Mouse (Mus musculus) cerebellum, adult 9-10 months (tissue): ENCODE measurements around the gene Celf6.

ENCODE experiments used
- DNase-seq: peaks from one replicate; pipeline ENCODE4 v3.0.0; 2022

Celf6 gene

DNA sequence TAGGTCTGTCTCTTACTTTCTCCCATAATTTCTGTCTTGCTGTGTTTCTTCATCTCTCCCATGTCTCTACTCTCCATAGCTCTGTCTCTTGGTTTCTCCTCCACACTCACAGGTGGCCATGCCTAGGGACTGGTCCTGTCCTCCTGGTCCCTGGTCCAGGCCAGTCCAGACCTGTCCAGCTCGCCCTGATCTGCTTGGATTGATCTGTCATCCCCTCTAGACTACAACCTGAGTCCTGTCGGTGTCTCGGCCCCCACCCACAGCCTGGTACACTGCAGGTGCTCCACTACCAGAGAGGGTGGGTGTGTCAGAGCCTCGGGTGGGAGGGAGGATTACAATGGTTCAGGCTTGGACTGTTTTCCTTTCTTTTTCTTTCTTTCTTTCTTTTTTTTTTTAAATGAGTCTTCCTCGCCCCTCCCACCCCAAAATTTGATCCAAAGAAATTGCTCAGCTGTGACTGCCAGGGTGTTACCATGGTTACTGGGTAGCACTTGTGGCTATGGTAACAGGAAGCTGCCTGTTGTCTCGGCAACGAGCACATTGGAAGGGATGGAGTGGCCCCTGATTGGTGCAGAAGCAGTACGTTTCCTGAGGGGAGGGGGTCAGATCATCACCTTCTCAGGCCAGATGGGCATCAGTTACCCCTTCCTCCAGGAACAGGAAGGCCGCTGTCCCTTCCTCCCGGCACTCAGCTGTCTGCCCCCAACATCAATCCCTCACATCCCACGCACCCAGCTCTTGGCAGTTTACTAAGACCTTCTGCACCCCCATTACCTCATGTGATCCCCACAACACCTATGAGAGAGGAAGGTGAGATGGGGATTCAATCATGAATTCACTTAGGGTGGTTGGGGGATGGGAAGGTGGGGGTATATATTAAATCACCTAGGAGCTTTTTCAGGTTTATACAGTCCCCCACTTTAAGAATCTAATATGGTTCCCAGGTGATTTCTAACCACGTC lies 11.3 kb downstream of the Celf6 start:
- DNase-seq, result no peak

DNA sequence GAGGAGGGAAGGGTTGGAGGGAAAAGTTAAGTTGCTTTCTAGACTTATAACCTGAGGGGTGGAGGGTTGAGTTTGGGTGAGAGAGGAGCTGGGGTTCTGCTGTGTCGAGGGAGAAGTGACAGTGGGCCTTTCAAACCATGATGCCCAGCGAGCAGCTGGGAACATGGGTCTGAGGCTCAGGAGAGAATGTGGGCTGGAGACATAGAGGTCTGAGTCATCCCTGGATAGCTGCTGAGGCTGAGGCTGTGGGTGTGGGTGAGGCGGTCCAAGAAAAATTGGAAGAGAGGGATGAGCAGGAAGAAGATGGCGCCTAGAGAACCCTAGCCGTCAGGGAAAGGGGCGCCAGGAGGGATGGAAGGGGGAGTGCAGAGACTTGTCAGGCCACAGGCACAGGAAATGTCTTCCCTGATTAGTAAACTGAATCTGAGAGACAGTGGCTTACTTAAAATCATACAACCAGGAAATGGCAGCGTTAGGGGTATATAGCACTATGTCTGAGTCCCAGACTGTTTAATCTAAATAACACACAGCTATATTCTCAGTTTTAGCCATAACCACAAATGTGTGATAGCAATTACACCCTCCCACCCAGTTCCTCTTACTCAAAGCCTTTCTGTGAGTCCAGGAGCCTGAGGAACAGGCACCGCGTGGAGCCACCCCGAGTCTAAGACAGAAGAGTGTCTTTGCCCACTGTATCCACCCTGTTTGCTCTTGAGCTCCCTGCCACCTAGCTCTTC lies 12.2 kb downstream of the Celf6 start:
- DNase-seq, result no peak

DNA sequence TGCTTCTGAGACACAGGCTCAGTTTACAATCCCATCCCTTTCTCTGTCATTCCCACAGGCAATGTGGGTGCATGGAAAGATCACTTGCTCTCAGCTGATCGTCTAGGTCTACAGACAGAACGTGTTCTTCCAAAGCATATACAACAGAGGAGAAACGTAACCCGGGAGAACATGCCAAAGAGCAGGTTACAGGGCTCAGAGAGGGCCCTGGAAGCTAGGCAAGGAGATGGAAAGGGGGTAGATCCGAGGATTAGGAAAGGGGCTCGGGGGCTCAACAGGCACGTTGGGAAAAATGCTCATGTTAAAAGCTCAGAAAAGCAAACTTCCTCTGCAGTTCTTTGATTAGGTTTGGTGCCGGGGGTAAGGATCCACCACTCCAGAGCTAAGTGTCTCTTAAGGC lies 23.9 kb downstream of the Celf6 start:
- no peak for DNase-seq

DNA sequence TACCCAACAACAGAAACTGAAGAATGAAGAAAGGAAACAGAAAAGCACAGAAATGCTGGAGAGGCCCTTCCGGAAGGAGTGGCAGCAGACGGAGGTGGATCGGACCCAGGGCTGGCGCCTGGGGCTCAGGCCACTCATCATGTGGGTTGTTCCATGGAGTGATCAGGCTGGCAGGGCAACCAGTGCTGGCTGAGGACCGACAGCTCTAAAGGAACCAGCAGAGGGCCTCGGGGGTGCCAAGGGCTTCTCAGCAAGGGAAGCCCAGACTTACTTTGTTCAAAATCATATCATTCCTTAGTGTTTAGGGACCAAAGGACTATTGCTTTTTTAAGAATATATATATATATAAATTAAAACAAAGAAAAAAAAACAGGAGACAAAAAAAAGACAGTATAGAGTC lies 28.2 kb downstream of the Celf6 start:
- no peak for DNase-seq

DNA sequence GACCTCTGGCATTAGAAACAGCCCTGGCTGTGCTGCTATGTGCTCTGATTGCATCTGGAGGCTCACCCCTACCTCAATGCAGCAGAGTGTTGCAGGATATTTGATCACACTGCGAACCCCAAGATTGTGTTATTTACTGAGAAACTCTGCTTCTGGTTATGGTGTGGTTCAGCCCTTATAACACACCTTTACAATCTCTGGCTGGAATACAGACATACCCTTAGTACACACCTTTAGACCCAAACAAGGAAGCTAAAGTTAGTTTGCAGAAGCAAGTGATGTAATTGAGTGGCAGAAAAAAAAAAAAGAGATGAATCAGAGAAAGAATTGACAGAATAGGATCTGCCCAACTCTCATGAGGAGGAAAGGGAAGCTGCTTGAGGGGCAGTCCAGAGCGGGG lies 33.2 kb downstream of the Celf6 start:
- no peak for DNase-seq

DNA sequence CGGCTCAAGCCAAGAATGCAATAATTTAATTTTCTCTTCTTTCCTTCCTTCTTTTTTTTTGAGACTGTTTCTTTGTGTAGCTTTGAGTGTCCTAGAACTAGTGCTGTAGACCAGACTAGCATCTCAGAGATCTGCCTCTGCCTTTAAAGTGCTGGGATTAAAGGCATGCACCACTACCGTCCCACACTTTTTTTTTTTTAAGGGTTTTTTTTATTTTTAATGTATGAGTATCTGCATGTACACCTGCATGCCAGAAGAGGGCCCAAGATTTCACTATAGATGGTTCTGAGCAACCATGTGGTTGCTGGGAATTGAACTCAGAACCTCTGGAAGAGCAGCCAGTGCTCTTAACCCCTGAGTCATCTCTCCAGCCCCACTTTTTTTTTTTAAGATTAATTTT lies 38.1 kb downstream of the Celf6 start:
- no peak for DNase-seq

DNA sequence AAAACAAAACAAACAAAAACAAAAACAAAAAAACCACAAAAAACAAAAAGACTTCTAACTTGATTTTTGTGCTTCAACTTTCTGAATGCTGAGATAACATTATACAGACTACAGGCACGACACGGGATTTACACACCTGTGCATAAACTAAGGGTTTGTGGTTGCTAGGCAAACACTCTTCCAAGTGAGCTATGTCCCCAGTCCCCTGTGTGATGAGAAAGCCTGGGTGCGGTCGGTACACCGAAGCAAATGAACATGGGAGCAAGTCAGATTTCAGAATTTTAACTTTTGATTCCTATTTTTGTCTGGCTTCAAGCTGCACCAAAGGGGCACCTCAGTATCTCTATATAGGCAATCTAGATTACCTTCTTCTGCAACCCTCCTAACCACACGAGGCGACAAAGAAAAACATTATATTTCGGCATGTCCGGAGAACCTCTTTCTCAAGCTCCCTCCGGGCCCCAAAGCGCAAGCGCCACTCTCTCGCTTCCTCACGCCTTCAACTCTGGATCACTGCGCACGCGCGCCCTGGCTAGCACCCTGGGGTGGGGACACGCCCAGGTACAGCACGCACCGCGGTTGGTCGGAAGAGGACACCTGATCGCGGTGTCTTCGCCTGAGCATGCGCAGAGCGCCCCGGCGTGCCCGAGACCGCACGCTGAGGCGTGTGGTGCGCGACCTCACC lies 39.0 kb downstream of the Celf6 start, which contains the start of gene Parp6:
TSS of gene Parp6 (plus strand) at position 663 of the 685 bp plus-strand sequence.
- peak; percentile 100 for DNase-seq

DNA sequence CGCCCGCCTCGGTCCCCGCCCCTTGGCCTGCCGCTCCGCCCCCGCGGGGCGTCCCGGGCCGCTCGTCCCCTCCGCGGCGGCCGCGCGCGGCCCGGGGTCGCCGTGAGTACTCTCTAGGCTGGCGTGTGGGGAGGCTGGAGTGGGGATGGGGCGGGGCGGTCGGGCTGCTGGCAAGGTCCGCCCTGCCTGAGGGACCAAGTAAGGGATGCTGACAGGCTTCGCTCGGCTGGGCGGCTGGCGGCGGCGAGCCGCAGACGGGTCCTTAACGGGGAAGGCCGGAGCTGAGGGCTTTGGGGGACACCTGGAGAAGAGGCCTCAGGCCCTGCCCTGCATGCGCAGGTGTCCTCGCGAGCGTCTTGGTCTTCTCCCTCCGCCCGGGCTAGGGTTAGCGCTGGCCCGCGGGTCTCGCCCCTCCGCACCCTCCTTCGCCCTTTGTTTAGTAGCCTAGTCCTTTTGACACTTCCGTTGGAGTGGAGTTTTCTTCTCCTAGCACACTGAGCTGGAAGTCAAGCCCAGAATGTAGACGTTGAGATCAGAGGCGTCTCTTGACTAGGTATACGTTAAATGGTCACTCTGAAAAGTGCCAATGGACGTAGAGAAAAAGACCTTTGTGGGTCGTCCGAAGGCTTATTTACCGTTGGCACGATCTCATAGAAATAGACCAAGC lies 39.7 kb downstream of the Celf6 start:
- DNase-seq, result peak; percentile 51

DNA sequence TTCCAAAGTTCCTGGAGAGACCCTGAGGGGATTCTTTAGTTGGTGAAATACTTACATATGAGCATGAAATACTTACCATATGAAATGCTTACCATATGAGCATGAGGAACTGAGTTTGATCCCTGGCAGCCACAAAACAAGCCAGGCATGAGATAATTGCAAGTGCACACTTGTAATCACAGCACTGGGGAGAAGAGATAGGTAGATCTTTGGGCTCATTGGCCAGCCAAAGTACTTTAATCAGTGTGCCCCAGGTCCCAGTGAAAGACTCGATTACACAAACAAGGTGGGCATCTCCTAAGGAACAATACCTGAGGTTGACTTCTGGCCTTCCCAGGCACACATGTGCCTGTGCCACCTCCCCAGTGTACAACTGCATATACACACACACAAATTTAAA lies 60.7 kb downstream of the Celf6 start:
- no peak for DNase-seq

DNA sequence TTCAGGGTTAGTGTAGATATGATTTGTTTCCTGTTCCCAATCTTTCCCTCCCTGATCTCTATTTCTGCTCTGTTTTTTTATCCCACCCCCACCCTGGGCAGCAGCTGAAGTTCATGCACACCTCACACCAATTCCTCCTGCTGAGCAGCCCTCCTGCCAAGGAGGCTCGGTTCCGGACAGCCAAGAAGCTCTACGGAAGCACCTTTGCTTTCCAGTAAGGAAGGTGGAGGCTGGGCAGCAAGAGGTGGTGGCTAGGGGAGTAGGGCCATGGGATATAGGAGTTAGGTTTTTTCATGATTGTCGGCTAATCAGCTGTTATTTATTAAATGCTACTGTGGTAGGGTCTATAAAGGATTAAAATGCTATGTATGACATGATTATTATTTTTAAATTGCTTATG lies 62.2 kb downstream of the Celf6 start:
- no peak for DNase-seq

DNA sequence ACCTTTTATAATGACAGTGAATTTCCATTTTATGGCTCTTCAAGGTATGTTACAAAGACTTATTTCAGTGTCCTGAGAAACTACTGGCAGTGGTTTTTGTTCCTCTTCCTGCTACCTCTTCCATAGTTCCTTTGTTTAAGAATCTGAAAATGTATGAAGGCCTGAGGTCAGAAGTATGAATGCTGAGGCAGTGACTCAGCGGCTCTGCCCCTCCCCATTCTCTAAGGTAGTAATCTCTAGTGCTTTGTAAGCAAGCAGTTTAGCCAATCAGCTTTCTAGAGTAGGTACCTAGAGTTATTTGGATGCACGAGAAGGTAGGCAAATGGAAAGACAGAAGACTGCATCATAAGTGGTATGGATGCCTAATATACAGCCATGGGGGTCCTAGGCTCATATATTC lies 63.6 kb downstream of the Celf6 start:
- DNase-seq, result no peak

DNA sequence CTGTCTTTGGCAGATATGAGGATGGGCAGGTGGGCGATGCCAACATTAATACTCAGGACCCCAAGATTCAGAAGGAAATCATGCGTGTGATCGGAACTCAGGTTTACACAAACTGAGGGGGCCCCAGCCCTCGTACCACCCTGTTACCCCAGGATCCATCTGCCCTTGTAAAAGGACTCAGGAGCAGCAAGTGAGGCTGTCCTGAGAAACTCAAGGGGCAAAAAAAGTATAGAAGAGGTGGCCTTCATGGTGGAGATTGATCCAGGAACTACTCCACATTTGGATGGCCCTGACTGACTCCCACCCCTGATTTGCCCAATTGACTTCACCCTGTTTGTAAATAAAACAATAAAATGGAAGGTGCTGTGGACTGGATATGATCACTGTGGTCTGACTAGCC lies 72.2 kb downstream of the Celf6 start:
- DNase-seq, result no peak

DNA sequence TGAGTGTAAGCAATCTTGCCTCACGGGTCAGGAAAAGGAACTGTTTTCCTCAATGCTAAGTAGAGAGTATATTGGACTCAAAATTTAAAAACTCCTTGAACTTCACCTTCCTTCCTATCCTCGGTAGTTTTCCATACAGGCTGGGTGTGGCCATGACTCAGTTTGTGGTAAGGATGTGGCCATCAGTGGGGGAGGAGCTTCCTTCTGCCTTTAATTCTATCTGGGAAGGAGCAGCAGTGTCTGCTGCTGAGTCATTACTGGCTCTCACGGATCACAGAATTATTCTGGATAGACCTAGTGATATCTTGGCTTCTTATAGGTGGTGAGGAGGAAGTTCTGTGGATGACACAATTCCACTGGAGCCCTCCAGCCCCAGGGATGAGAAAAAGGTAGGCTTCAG lies 75.7 kb downstream of the Celf6 start:
- no peak for DNase-seq

DNA sequence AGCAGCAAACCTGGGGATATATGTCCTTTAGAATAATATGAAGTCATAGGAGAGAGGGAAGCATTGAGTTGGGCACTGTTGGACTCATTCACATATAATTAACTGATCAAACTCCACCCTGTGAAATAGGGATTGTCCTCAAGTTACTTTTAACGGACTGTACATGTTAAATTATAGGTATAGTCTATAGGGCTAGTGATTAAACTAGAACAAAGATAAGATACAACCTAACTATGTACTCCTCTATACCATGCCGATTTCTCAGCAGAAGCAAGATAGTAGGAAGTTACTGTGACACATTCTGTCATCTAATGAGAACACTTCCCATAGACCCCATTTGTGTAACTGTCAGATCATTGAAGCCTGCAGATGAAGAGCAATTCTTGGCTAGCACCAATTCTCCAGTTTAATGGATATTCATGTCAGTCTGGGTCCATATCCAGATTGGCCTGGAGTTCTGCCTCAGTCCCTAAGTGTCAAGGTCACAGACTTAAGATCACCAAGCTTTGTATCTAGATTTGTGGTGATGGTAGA lies 76.8 kb downstream of the Celf6 start:
- DNase-seq, result no peak

DNA sequence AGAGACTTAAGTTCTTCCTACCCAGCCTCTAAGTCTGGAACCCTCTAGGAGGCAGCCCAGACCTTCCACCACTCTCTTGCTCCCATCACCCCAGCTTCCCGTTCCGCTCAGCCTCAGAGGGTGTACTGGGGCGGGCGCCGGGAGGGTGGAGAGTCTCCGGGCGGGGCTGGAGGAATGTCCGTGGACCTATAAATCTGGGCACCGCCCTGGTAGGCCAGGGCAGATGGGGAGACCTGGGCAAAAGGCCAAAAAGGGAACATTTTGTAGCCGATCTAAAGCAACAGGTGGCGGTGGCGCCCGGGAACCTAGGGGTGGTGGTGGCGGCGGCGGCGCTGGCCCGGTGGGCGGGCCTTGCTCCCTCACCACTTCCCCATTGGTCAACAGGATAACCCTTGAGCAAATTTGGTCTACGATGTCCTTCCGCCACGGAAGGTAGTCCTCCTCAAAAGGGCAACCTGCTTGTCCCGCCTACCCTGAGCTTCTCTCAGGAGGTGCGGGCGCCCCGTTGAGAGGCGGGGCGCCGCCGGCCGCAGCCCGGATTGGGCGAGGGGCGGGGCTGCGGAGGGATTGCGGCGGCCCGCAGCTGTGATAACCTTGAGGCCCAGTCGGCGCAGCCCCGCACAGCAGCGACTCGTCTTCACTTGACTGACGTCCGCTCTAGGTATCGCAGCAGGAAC lies 78.4 kb downstream of the Celf6 start, which contains the start of gene Pkm:
TSS of gene Pkm (plus strand) at position 411 of the 677 bp plus-strand sequence.
- DNase-seq, result peak; percentile 98
